Mouse (Mus musculus) cerebellum, postnatal 14 days (tissue): ENCODE measurements around the gene Hspe1.
"Not testable (repeated sequence)": the region's sequence is repeated elsewhere in the genome, so short reads cannot be mapped to it uniquely, and the experiment has no call there.

Experiments used
- DNase-seq, 2 experiments: peaks; one replicate each; pipeline ENCODE4 v3.0.0; 2021; ENCODE audit warnings: mixed read lengths in 2 of 2

Hspe1 gene

DNA sequence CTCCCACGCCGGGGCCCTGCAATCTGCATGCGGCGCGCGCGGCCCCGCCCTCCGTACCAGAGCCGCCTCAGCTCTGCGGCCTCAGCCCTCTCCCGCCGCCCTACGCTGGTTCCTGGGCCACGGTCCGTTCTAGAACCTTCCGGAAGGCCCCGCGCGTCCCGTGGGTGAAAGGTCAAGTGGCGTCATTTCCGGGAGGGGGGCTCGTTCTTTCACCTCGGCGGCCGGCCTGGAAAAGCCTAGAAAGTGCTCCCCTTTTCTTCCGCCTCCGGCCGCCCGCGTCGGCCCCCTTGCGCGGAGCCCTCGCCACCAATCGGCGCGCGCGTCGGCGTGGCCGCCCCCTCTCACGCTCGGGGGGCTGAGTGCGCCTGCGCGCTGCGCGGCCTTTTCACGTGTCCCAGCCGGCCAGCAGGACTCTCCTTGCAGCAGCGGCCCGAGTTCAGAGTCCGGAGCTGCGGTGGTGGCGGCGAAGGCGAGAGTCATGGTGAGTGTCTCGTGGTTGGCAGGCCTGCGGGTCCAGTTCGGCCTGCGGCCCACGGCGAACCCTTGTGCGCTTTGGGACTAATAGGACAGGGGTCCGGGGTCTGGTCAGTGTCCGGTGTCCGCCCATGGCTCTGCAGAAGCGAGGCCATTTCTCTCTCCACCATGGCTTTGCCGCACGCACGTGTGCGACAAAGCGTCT lies at the start of gene Hspe1, which contains the start of gene Hspd1:
TSS of gene Hspe1 (plus strand) at position 201 of the 679 bp plus-strand sequence.
TSS of gene Hspd1 (minus strand) at position 312 of the 679 bp plus-strand sequence.
- DNase-seq, result peak; percentile 99

DNA sequence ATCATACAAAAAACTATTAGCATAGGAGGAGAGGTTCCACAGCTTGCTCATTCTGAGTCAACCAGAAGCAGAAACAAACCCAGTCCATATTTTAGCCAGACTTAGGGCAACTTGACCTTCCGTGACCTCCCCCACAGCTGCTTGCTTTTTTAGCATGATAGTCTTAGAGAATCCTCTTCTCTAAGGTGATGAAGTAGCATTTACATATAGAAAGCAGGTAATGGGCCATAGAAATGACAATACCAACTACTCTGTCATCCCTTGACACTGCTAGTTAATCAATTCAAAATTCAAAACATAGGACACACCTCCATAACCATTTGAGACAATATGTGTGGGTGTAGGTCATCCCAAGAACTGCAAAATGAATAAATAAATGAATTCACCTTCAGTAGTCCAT lies 48.0 kb upstream of the Hspe1 start:
- DNase-seq, result no peak

DNA sequence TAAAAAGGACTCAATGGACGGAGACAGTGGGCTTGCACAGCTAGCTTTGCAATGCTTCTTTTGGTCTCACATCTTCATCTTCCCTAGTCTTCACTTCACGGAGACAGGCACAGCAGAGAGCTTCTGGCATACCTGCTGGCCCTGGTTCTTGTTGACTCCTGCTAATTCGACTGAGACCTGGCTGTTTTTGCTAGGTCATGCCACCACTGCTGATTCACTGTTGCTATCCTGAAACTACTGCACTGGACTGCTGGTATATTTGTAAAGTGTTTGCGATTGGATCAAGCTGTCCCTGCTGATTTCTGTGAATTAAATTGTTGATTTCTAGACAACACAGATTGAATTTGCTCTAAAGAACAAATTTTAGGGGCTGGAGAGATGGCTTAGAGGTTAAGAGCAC lies 46.2 kb upstream of the Hspe1 start:
- DNase-seq, result no peak

DNA sequence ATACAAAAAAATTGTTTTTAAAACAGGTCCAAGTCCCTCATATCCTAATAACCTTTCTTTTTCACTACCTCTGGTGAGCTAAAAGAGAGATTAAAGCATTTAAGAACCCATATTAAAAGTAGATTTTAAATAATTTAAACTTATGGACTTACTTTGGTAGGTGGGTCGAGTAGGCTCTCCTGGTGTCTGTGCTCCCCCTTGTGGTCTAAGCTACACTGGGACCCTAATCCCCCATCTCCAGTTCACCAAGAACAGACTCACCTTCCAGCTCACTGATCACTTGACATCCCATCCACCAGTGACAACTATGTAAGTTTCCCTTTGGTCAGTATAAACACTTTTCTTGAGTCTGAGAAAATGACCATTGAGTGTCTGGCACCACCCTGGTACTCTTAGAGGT lies 45.7 kb upstream of the Hspe1 start:
- DNase-seq, result no peak

DNA sequence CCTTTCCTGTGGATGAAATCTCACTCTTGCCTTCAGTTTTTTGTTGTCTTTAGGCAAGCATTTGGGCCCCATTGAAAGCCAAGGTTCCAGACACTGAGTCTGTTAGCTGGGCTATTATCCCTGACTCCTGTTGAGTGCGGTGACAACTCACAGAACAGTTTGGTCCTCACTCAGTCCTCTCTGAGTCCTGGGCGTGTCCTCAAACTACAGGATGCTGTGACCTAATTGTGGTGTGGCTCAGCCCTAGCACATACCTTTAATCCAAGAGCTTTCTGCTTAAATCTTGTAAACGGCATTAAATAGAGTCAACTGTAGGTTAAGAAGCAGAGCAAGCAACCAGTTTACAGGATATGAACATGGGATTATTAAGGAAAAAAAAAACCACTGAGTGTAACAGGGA lies 44.8 kb upstream of the Hspe1 start:
- DNase-seq, result no peak

DNA sequence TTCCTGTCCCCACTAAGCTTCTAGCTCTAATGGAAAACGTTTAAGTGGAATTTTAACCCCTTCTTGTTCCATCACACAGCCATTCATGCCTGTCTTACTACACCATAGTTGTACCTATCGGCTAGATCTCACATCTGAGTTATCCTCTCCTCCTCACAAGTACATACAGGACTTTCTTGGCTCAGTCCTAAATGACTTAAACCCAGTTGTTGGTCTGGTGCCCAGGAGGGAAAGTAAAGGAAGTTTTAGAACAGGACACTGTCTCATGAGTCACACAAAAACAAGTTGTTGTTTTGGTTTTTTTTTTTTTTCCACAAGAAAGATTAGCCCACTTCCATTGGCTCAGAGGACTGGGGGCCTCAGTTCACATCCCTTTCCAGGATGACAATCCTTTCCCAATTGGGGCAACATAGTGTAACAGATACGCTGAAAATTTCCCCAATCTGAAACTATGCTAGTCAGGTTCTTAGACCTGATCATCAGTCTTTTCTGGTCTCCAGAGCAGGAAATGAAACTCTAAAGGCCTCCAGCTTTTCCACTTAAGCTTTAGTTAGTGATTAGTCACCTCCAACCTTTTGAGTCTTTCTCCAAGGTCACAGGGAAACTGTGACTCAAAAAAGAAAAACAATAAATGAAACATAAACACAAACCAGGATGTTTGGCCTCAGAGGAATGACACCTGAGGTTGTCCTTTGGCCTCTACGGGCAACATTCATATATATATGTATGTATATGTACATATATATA lies 38.9 kb upstream of the Hspe1 start:
- DNase-seq, result no peak

DNA sequence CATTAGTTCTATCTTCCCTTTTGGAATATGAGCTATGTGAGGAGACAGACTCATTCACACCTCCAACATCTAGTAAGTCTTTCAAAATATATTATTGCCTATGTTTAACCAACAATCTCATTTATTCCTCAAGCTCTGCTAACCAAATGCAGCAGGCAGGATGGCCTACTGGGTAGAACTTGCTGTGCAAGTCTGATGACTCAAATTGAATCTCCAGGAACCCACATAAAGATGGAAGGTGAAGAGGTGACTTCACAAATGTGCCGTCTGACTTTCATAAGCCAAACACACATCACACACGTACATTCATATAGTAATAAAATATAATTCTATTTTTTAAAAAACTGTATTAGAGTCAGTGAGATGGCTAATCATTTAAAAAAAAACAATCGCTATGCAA lies 36.3 kb upstream of the Hspe1 start:
- DNase-seq, result no peak

DNA sequence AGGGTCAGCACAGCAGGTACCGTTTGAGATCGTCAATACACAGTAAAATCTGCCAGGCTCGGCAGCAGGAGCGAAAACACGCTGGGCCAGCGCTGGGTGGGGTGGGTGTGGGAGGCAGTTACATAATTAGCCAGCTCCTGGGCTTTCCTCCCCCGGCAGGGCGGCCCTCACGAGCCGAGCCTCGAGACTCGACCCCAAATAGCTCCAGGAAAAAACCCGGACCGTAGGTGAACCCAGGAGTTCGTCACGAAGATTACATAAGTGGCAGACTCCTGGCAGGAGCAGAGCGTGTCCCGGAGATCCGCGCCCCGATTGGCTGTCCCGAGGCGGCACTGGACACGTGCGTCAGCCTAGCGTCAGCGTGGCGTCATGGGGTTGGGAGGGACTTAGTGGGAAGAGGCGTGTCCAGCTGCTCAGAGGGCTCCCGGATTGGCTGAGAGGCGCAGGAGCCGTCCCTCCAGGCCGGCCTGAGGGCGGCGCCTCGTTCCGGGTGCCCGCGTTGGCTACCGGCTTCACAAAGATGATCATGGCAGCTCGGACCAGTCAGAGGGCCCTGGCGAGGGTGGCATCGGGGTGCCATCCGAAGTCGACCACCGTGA lies 35.5 kb upstream of the Hspe1 start, which contains the start of gene Coq10b:
TSS of gene Coq10b (plus strand) at position 416 of the 599 bp plus-strand sequence.
- peak; percentile 98 to 100 for DNase-seq

DNA sequence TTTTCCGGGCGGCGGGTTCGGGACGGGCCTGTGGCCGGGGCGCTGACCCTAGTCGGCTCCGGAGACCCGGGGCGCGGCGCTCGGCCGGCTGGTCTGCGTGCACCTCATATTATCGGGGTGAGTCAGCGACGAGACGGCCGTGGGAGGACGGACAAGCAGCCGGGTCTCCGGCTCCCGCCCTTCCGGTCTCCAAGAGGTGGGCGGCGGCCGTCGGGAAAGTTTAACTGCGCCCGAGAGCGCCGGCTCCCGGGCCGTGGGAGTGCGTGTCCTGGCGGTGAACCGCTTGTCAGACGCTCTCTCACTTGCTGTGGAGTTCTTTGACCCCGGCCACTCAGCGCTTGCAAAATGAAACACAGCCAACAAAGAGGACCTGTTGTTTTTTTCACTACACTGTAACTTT lies 34.9 kb upstream of the Hspe1 start:
- no peak for DNase-seq

DNA sequence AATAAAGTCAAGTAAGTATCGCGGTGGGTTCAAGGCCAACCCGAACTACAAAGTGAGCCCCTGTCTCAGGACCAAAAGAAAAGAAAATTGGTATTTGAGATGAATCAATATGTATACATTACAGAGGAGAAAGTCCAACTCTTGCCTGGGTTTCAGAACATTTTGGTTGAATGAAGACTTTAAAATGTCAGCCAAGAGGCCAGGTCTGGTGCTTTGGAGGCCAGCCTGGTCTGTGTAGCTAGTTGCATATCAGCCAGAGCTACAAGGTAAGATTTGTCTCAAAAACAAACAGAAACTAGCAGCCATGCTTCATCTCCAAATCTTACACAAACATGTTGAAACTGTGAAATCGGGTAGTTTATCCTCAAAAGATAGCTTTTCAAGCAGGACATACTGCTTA lies 34.3 kb upstream of the Hspe1 start:
- no peak for DNase-seq

DNA sequence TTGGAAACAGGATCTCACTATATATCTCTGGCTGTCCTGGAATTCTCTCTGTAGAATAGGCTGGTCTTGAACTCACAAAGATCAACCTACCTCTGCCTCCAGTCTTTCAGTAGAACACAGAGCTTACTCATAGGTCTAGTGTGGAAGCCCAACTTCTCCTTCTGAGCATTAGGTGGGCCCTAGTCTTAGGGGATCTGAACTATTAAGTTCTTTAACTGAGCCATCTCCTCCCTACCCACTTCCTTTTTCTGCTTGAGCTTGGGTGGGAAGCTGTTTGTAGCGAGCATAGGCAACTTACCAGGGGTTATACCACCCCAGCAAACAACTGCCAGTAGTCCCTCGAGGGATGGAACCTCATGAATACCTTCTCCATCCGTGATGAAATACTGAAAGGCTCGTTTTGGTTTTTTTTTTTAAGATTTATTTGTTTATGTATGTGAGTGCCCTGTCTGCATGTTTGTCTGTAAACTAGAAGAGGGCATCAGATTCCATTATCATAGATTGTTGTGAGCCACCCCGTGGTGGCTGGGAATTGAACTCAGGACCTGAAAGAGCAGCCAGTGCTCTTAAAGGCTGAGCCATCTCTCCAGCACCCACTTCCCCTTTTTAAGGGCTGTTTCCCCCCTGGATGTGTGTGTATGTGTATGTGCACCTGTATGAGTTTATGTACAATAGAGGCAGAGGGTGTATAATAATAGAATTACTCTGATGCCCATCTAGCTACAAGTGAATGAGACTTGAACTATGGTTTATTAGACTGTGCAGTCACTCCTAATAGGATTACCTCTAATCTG lies 32.4 kb upstream of the Hspe1 start:
- DNase-seq, result no peak

DNA sequence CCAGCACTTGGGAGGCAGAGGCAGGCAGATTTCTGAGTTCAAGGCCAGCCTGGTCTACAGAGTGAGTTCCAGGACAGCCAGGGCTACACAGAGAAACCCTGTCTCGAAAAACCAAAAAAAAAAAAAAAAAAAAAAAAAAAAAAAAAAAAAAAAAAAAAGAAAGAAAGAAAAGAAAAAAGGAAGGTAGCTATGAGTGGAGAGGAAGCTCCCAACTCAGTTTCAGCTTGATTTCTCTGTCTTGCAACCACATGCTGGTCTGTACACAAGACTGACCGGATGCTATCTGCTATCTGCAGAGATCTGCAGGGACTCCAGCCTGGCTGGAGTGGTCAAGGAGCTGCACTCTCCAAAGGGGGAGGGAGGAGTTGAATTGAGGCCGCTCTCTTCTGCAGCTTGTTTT lies 29.5 kb upstream of the Hspe1 start:
- not testable (repeated sequence) for DNase-seq

DNA sequence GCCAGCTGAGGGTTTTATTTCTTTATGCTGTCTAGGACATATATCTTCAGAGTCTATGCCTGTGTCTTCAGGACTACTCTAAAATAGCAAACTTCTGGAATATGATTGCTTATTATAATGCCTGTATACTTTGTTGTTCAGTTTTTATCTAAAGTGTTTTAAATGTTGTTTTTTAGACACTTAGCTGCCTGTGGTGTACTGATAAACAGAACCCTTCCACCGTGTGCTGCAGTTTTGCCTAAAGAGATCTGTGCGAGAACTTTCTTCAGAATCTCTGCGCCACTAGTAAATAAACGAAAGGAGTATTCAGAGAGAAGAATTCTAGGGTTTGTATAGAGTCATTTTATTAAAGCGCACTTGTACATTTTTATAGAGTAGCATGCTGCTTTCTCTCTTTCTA lies 26.8 kb upstream of the Hspe1 start:
- DNase-seq, result no peak

DNA sequence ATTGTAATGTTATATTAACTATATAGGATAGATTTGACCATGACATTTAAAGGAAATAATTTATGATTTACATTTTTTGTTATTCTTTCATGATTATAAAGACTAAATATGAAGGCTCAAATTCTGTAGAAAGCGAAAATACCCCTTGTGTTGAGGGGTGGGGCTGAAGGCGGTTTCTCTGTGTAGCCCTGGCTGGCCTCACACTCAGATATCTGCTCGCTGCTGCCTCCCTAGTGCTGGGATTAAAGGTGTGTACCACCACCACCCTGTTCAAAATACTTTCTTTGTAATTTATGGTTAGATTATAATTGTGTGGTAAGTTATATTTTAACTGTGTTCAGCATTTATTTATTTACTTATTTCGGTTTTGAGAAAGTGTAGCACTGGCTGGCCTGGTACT lies 26.2 kb upstream of the Hspe1 start:
- no peak for DNase-seq

DNA sequence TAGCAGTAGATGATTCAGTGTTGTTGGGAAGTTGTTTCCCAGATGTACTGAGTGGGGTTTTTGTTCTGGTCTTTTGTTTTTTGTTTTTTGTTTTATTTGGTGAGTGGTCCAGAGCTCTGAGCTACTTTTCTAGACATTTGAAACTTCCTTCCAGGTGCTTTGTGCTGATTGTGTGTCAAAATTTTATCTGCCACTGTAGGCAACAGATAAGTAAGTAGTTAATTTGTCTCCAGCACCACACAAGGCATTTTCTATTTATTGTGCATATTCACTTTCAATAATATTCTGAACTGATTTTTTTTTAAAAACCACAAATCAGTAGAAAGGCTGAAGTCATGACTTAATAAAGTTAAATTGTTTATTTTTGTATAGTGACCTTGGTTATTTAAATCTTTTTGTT lies 15.6 kb upstream of the Hspe1 start:
- DNase-seq, result not testable (repeated sequence)

DNA sequence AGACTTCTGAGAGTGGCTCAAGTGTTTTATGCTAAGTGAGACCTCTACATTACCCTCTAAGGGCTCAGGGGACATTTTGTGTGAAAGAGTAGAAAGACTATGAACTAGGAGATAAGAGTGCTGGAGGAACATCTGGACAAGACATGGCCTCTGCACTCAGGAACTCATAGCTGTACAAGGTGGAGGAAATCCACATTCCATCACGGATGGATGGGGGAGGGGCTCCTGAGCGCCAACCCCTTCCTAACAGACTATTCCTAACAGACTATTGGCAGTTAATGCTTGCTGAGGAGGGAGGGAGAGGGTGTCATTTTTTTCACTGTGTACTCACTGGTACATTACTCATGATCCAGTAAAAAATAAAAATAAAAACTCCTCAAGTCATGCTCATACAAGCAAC lies 13.2 kb upstream of the Hspe1 start:
- no peak for DNase-seq

DNA sequence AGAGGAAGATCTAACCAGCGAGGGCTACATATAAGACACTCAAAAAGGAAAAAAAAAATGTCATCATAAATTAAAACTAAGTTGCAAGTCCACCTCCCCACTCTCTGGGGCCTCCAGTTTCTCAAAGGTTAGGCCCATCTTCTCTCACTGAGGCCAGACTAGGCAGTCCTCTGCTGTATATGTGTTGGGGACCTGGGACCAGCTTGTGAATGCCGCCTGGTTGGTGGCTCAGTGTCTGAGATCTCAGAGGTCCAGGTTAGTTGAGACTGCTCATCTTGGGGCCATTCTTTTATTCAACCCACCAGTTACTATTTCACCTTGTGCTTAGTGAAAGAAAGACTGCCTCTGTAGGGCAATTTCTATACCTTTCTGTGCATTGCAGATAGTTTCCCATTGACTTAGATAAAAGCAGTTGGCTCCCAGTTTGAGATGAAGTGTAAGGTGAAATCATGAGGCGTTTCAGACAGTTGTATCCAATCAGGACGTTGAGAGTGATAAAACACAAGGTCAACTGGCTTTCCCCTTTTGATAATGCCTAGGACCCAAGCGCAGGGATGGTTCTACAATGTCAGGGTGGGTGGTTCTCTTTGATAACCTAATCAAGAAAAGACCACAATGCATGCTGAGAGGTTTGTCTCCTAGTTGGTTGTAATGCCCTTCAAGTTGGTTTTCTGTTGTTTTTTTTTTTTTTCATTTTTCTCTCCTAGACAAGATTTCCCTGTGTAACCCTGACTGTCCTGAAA lies 12.1 kb upstream of the Hspe1 start:
- DNase-seq, result no peak

DNA sequence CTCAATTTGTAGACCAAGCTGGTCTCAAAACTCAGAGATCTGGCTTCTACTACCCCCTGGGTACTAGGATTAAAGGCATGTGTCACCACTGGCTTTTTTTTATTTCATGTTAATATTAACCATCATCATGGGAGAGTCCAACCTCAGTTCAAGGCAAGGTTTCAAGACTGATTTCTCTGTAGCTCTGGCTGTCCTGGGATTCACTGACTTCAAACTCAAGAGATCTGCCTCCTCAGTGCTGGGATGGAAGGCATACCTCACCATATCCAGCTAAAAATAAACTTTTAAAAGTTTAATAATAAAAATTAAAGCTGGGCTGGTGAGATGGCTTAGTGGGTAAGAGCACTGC lies 11.6 kb upstream of the Hspe1 start:
- DNase-seq, result no peak

DNA sequence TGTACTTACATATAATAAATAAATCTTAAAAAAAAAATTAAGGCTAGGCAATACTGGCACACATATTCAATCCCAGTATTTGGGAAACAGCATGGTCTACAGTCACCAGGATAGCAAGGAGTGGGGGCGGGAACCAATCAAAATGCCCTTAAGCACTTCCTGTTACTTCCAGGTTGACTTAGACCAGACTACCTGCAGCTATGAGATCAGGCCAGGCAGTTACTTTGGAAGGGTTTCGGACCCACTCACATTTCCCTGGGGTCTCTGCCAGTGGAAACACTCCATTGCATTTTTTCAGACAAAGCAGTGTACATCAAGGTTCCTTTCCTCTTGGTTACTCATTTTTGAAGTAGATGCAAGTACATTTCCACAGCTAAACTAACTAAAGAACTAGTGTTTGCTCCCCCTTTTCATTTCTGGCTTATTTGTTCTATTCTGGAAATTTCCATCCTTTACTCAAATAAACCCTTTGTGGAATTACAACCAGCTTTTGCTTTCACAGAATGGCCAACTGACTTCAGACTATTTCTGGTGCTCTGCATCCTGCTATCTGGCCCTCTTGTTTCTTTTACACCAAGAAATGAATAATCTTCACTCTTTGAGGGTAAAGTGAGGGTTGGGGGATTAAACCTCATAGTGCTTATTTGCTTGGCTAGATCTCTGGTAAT lies 10.9 kb upstream of the Hspe1 start:
- no peak for DNase-seq

DNA sequence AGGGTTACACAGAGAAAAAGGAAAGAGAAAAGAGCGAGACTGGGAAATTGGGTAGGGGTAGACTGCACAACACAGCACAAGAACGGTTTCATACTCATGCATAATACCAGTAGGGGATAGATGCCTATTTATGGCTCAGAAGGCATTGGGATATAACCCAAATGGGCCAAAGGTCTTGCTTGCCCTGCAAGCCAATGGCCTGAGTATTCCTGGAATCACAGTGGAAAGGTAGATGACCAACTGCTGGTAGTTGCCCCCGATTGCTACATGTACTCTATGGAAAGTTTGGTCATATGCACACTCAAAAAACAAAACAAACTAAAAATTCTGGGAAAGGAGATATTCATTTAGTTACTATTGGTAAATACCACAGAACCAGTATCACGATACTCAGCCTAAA lies 8.3 kb upstream of the Hspe1 start:
- DNase-seq, result no peak

DNA sequence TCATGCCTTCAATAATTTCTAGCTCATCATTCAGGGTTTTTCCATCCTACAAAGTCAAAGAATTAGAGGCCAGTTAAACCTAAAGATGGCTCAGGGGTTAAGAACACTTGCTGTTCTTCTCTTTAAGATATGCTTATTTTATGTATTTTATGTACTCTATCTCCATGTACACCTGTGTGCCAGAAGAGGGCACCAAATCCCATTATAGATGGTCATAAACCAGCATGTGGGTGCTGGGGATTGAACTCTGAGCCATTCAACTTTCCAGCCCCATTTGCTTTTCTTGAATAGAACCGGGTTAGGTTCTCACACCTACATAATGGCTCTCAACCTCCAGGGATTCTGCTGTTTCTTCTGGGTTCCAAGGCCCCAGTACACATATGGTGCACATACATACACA lies 5.8 kb upstream of the Hspe1 start:
- no peak for DNase-seq

DNA sequence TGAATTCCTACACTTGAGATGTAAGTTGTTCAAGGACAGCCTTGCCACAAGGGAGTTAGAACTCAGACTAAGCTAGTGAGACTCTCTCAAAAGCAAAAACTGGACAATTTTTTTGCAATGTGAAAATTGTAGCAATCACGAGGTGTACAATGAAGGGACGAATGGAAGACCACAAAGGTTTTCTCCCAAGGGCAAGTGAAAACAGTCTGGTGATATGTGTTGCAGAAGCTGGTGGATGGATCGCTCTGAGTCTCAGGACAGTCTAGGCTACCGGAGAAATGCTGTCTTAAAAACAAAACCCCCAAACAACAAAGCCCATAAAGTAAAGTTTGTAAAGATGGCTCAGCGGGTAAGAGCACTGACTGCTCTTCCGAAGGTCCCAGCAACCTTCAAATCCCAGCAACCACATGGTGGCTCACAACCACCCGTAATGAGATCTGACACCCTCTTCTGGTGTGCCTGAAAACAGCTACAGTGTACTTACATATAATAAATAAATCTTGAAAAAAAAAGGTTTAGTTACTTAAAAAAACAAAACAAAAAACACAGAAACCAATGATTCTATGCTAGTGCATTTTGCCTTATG lies 2.1 kb upstream of the Hspe1 start:
- DNase-seq, result no peak
